Mouse (Mus musculus): Measurements from ENCODE around the gene Tcf23.

The Tcf23 gene

GRCm38 (mm10) chr5:30968416-30968815 lies at the start of gene Tcf23:
Gene Tcf23 (plus strand): TSS chr5:30968662.
- CTCF ChIA-PET = no interaction called here

- CTCF ChIA-PET = no interaction called here
These were observed 49.8 kb upstream of the Tcf23 start for GRCm38 (mm10) chr5:30918691-30919090.

- CTCF ChIA-PET = no interaction called here
These were observed 48.4 kb upstream of the Tcf23 start for GRCm38 (mm10) chr5:30919831-30920614.

GRCm38 (mm10) chr5:30920621-30921020 lies 47.8 kb upstream of the Tcf23 start:
- CTCF ChIA-PET = interaction anchor here (0.7 kb wide), 1 partner anchor 40 kb away, joined by 3 read pairs; the partner anchor contains the start of gene Preb

GRCm38 (mm10) chr5:30921256-30922033 lies 47.0 kb upstream of the Tcf23 start, which contains the start of gene Khk:
Gene Khk (plus strand): TSS chr5:30921431.
- CTCF ChIA-PET = interaction anchor here (0.7 to 1.2 kb wide), 3 partner anchors 14 to 106 kb away, joined by 3 to 4 read pairs (median 3); partner anchors contain the start of genes Ost4 and Preb

GRCm38 (mm10) chr5:30922581-30923041 lies 45.9 kb upstream of the Tcf23 start:
- CTCF ChIA-PET = interaction anchor here (0.7 to 1.2 kb wide), 2 partner anchors 37 to 107 kb away, joined by 3 to 4 read pairs; no protein-coding TSS in a partner anchor

- CTCF ChIA-PET = no interaction called here
These were observed 45.3 kb upstream of the Tcf23 start for GRCm38 (mm10) chr5:30923119-30923518.

- CTCF ChIA-PET = interaction anchor here (1.1 kb wide), 1 partner anchor 113 kb away, joined by 5 read pairs; no protein-coding TSS in a partner anchor
These were observed 43.8 kb upstream of the Tcf23 start for GRCm38 (mm10) chr5:30924614-30925013.

- CTCF ChIA-PET = interaction anchor here (1.1 kb wide), 1 partner anchor 114 kb away, joined by 5 read pairs; no protein-coding TSS in a partner anchor
These were observed 43.2 kb upstream of the Tcf23 start for GRCm38 (mm10) chr5:30925217-30925616.

GRCm38 (mm10) chr5:30926073-30926472 lies 42.4 kb upstream of the Tcf23 start:
- CTCF ChIA-PET = no interaction called here

GRCm38 (mm10) chr5:30927945-30928529 lies 40.4 kb upstream of the Tcf23 start:
- CTCF ChIA-PET = no interaction called here

GRCm38 (mm10) chr5:30930121-30930520 lies 38.3 kb upstream of the Tcf23 start:
- CTCF ChIA-PET = interaction anchor here (0.6 to 1.3 kb wide), 2 partner anchors 68 to 333 kb away, joined by 3 to 4 read pairs; no protein-coding TSS in a partner anchor

GRCm38 (mm10) chr5:30930846-30931245 lies 37.6 kb upstream of the Tcf23 start:
- CTCF ChIA-PET = no interaction called here

- CTCF ChIA-PET = no interaction called here
These were observed 37.1 kb upstream of the Tcf23 start for GRCm38 (mm10) chr5:30931378-30931777.

- CTCF ChIA-PET = no interaction called here
These were observed 34.8 kb upstream of the Tcf23 start for GRCm38 (mm10) chr5:30933705-30934104.

GRCm38 (mm10) chr5:30934725-30935461 lies 33.6 kb upstream of the Tcf23 start:
- CTCF ChIA-PET = no interaction called here

- CTCF ChIA-PET = no interaction called here
These were observed 25.5 kb upstream of the Tcf23 start for GRCm38 (mm10) chr5:30943004-30943403.

- CTCF ChIA-PET = interaction anchor here (0.7 kb wide), 1 partner anchor 16 kb away, joined by 4 read pairs; the partner anchor contains the start of gene Preb
These were observed 24.1 kb upstream of the Tcf23 start for GRCm38 (mm10) chr5:30944344-30944743.

GRCm38 (mm10) chr5:30944956-30945781 lies 23.3 kb upstream of the Tcf23 start, which contains the start of gene Cgref1:
Gene Cgref1 (minus strand): TSS chr5:30945591.
- CTCF ChIA-PET = no interaction called here

- CTCF ChIA-PET = no interaction called here
These were observed 19.8 kb upstream of the Tcf23 start for GRCm38 (mm10) chr5:30948620-30949019.

Data from spleen, embryonic (tissue).